Mouse (Mus musculus) forebrain, embryonic 14.5 days (tissue): ENCODE measurements around the gene Col18a1. TPM values are rescaled to one million over a fixed set of nuclear protein-coding genes. Genes with fewer than 3 reads are reported as not detected.

ENCODE experiments used
- ATAC-seq: fragments of 200-750 bp; cut with Nextera tagmentation; 2 replicates; pipeline ENCODE4 v1.8.0; 2017; ENCODE audit warnings: mild to moderate bottlenecking, moderate library complexity
- DNase-seq: peaks from one replicate; pipeline ENCODE4 v3.0.0-alpha.2; 2015; ENCODE audit warnings: low spot score
- H3K27ac ChIP-seq: fragments of 300-500 bp; sonication (generic); 2 replicates; pipeline ENCODE4 v1.5.1; 2014; ENCODE audit warnings: low read depth, mild to moderate bottlenecking, control low read depth, low read length, moderate library complexity
- H3K27me3 ChIP-seq: fragments of 300-500 bp; sonication (generic); replicated peaks from 2 replicates; pipeline ENCODE4 v1.6.1; 2014; ENCODE audit warnings: low read length, control low read depth, mixed read lengths; ENCODE audit not compliant: control insufficient read depth, insufficient read depth
- H3K36me3 ChIP-seq: fragments of 300-500 bp; sonication (generic); 2 replicates; pipeline ENCODE4 v1.6.1; 2014; ENCODE audit warnings: low read length, control low read depth; ENCODE audit not compliant: control insufficient read depth, insufficient read depth
- H3K4me1 ChIP-seq: fragments of 300-500 bp; sonication (generic); 2 replicates; pipeline ENCODE4 v1.6.1; 2014; ENCODE audit warnings: antibody characterized with exemption, low read length, control low read depth; ENCODE audit not compliant: control insufficient read depth, insufficient read depth
- H3K4me2 ChIP-seq: fragments of 300-500 bp; sonication (generic); 2 replicates; pipeline ENCODE4 v1.6.1; 2014; ENCODE audit warnings: mild to moderate bottlenecking, control low read depth, low read length
- H3K4me3 ChIP-seq: fragments of 300-500 bp; sonication (generic); 2 replicates; pipeline ENCODE4 v1.5.1; 2014; ENCODE audit warnings: low read depth, low read length, control low read depth
- H3K9ac ChIP-seq: fragments of 300-500 bp; sonication (generic); 2 replicates; pipeline ENCODE4 v1.6.1; 2014; ENCODE audit warnings: mild to moderate bottlenecking, low read length, control low read depth, moderate library complexity
- H3K9me3 ChIP-seq: fragments of 300-500 bp; sonication (generic); replicated peaks from 2 replicates; pipeline ENCODE4 v1.6.1; 2016; ENCODE audit warnings: low read length, control low read depth, mixed read lengths; ENCODE audit not compliant: control insufficient read depth
- WGBS: fragments of 180-500 bp; shearing (Covaris S2); extraction: QIAGEN DNeasy Blood & Tissue Kit; methylation state at CpG from one replicate; pipeline ENCODE4 v1.1.7; 2014; 5-methylcytosine and 5-hydroxymethylcytosine counted together
- polyA plus RNA-seq: library from polyadenylated mRNA; unstranded; fragments of >200 nt; fragmentation: Nextera tagmentation; extraction: Ambion mirVana; gene quantifications from 2 replicates; pipeline ENCODE4 v1.2.1, GENCODE M21; 2014

Col18a1 gene
- polyA plus RNA-seq, 1 experiment from 2014 or later: 21.3 TPM

GRCm38 (mm10) chr10:77206565-77207079 lies 40.3 kb upstream of the Col18a1 start:
- no peak overlapping the region for H3K4me2 ChIP-seq
- DNase-seq: peak; percentile 35
- H3K36me3 ChIP-seq: no peaks in the 10 kb centered on the region
- no peak for ATAC-seq
- H3K4me3 ChIP-seq: no peak overlapping the region
- no peaks in the 10 kb centered on the region for H3K9me3 ChIP-seq
- peaks cover 3% of the 10 kb centered on the region; the same call in 1 of the 2 replicates for H3K4me1 ChIP-seq
- no peaks in the 10 kb centered on the region for H3K27me3 ChIP-seq
- 0 out of 2 replicates have a peak overlapping the region, but pooled peaks have one; percentile 5 for H3K27ac ChIP-seq
- no peak overlapping the region for H3K9ac ChIP-seq
- WGBS: 36% methylated on average over 3 of the region's 3 CpGs

- Histone ChIP-seq H3K27ac (no peak overlapping the region), H3K9me3 (no peaks in the 10 kb centered on the region), H3K36me3 (no peaks in the 10 kb centered on the region), H3K27me3 (no peaks in the 10 kb centered on the region), H3K4me1 (peaks cover 3% of the 10 kb centered on the region; the same call in 1 of the 2 replicates), H3K4me3 (no peak overlapping the region), H3K4me2 (no peak overlapping the region), H3K9ac (no peak overlapping the region)
- 66% methylated on average over 2 of the region's 2 CpGs for WGBS
- no peak for DNase-seq
- no peak for ATAC-seq
These were observed 39.8 kb upstream of the Col18a1 start for GRCm38 (mm10) chr10:77206134-77206533.

- H3K36me3 ChIP-seq: no peaks in the 10 kb centered on the region
- WGBS: 89% methylated on average over 4 of the region's 4 CpGs
- no peaks in the 10 kb centered on the region for H3K9me3 ChIP-seq
- H3K27ac ChIP-seq: no peak overlapping the region
- ATAC-seq: no peak
- no peak overlapping the region for H3K4me3 ChIP-seq
- no peak overlapping the region for H3K4me2 ChIP-seq
- H3K9ac ChIP-seq: no peak overlapping the region
- peaks cover 3% of the 10 kb centered on the region; the same call in 1 of the 2 replicates for H3K4me1 ChIP-seq
- H3K27me3 ChIP-seq: no peaks in the 10 kb centered on the region
- no peak for DNase-seq
These were observed 37.6 kb upstream of the Col18a1 start for GRCm38 (mm10) chr10:77203960-77204359.

- Histone ChIP-seq H3K36me3 (no peaks in the 10 kb centered on the region), H3K27ac (no peak overlapping the region), H3K27me3 (no peaks in the 10 kb centered on the region), H3K9ac (no peak overlapping the region), H3K4me3 (no peak overlapping the region), H3K4me2 (no peak overlapping the region), H3K4me1 (peaks cover 3% of the 10 kb centered on the region; the same call in 1 of the 2 replicates), H3K9me3 (no peaks in the 10 kb centered on the region)
- DNase-seq: no peak
- no peak for ATAC-seq
- WGBS: 56% methylated on average over 5 of the region's 5 CpGs
These were observed 35.6 kb upstream of the Col18a1 start for GRCm38 (mm10) chr10:77201919-77202318.

- Histone ChIP-seq H3K4me2 (no peak overlapping the region), H3K4me1 (0 out of 2 replicates have a peak, but pooled peaks cover 3% of the 10 kb centered on the region), H3K9me3 (no peaks in the 10 kb centered on the region), H3K27me3 (no peaks in the 10 kb centered on the region), H3K36me3 (no peaks in the 10 kb centered on the region), H3K4me3 (no peak overlapping the region), H3K9ac (no peak overlapping the region), H3K27ac (no peak overlapping the region)
- DNase-seq (no peak), ATAC-seq (no peak)
- WGBS: 82% methylated on average over 9 of the region's 9 CpGs
These were observed 33.9 kb upstream of the Col18a1 start for GRCm38 (mm10) chr10:77200295-77200694.

GRCm38 (mm10) chr10:77199229-77199628 lies 32.9 kb upstream of the Col18a1 start:
- no peaks in the 10 kb centered on the region for H3K4me1 ChIP-seq
- no peaks in the 10 kb centered on the region for H3K36me3 ChIP-seq
- WGBS: 77% methylated on average over 2 of the region's 2 CpGs
- H3K9me3 ChIP-seq: no peaks in the 10 kb centered on the region
- no peak overlapping the region for H3K27ac ChIP-seq
- no peak overlapping the region for H3K4me3 ChIP-seq
- ATAC-seq: no peak
- DNase-seq: no peak
- no peak overlapping the region for H3K9ac ChIP-seq
- no peaks in the 10 kb centered on the region for H3K27me3 ChIP-seq
- H3K4me2 ChIP-seq: no peak overlapping the region

GRCm38 (mm10) chr10:77197469-77198209 lies 31.3 kb upstream of the Col18a1 start:
- WGBS: 19% methylated on average over 9 of the region's 9 CpGs
- Histone ChIP-seq H3K27ac (no peak overlapping the region), H3K9me3 (no peaks in the 10 kb centered on the region), H3K27me3 (no peaks in the 10 kb centered on the region), H3K36me3 (no peaks in the 10 kb centered on the region), H3K4me2 (no peak overlapping the region), H3K4me1 (no peaks in the 10 kb centered on the region), H3K9ac (no peak overlapping the region), H3K4me3 (no peak overlapping the region)
- ATAC-seq (no peak), DNase-seq (peak; percentile 34)

GRCm38 (mm10) chr10:77196676-77197075 lies 30.3 kb upstream of the Col18a1 start:
- Histone ChIP-seq H3K36me3 (no peaks in the 10 kb centered on the region), H3K27me3 (no peaks in the 10 kb centered on the region), H3K4me1 (no peaks in the 10 kb centered on the region), H3K9me3 (no peaks in the 10 kb centered on the region), H3K27ac (no peak overlapping the region), H3K9ac (no peak overlapping the region), H3K4me3 (no peak overlapping the region), H3K4me2 (no peak overlapping the region)
- ATAC-seq (no peak), DNase-seq (no peak)
- 82% methylated on average over 4 of the region's 4 CpGs for WGBS

GRCm38 (mm10) chr10:77196115-77196514 lies 29.8 kb upstream of the Col18a1 start:
- no peaks in the 10 kb centered on the region for H3K27me3 ChIP-seq
- ATAC-seq: no peak
- H3K9me3 ChIP-seq: no peaks in the 10 kb centered on the region
- no peak overlapping the region for H3K4me2 ChIP-seq
- no peak for DNase-seq
- WGBS: 94% methylated on average over 3 of the region's 3 CpGs
- no peaks in the 10 kb centered on the region for H3K4me1 ChIP-seq
- no peaks in the 10 kb centered on the region for H3K36me3 ChIP-seq
- H3K4me3 ChIP-seq: no peak overlapping the region
- H3K9ac ChIP-seq: no peak overlapping the region
- H3K27ac ChIP-seq: no peak overlapping the region
